Mouse (Mus musculus): ENCODE data around the gene Sox6.

Gene Sox6

GRCm38 (mm10) chr7:115984076-115984475 is 54.5 kb downstream of the Sox6 start:
- no peak for DNase-seq

GRCm38 (mm10) chr7:115979813-115980512 is 58.6 kb downstream of the Sox6 start:
- DNase-seq: no peak

DNA sequence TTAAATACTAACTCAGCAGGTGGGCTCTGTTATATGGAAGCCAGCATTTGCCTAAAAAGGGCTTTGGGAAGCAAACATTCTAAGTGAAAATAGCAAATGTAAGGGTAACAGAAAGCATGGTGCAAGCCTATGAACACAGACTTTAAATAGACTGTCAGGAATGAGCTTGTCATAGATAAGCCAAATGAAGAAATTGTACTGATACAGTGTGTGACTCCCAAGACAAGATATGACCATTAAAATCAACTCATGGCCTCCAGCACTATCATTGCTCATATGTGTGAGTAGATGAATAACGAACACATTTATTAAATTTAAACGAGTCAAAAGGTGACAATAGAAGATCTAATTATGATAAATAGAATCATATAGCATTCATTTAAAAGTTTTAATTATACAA is 64.1 kb downstream of the Sox6 start:
- DNase-seq: no peak

- no peak for DNase-seq
Measured at GRCm38 (mm10) chr7:115967186-115967585, 71.4 kb downstream of the Sox6 start.

GRCm38 (mm10) chr7:115966181-115966580 is 72.4 kb downstream of the Sox6 start:
- DNase-seq: peak; percentile 27 to 52

DNA sequence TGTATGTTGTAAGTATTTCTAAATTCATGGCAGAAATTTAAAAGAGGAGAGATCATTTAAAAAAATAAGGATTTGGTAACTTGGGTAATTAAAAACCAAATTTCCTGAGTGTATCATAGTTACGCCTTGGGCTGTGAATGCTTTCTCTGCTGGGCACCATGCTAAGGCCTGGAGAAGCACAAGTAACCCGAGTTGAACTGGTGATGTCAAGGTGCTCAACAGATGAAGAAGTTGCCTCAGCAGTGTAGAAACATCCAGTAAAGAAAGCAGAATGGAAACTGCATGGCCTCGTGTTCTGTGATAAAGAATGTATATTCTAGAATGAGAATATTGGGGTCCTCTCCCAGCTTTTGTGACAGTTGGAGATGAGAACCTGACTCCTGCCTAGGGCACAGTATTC is 85.5 kb downstream of the Sox6 start:
- DNase-seq: no peak

- DNase-seq: no peak
Measured at GRCm38 (mm10) chr7:115952235-115952634, 86.4 kb downstream of the Sox6 start.

GRCm38 (mm10) chr7:115951689-115952088 is 86.9 kb downstream of the Sox6 start:
- no peak for DNase-seq

DNA sequence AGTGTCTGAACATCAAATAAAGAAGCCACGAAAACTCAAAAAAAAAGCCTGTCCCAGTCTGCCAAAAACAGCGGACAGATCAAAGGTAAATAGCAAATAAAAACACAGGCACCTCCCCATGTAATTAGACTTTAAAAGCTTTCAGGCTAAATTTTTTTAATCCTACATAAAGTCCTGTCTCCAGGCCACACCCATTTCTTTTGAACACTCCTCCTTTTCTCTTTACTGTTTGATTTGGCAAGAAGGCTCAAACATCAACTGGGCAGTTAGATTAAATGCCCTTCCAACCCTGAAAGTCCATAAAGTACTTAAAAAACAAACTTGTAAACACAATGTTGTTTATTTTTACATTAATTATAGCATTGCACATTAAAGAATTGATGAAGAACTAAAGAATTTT is 90.7 kb downstream of the Sox6 start:
- no peak for DNase-seq

DNA sequence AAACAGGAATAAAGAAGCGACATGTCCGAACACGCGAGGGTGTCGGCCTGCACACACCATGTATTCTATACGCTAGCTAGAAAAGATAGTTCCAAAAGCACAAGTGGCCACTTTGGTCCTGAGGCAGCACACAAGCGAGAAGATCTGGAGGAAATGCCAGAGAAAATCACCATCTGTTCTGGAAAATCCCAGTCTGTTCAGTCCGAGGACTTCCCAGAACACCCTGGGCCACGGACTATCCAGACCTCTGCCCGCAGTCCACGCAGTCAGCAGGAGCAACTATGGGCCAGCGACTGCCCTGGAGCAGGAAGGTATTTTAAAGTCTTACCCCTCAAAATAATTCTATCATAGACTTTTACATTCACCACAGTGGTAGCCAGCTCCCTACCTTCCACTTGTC is 92.0 kb downstream of the Sox6 start:
- peak; percentile 48 to 61 for DNase-seq

- DNase-seq: no peak
Measured at GRCm38 (mm10) chr7:115945516-115945915, 93.1 kb downstream of the Sox6 start.

DNA sequence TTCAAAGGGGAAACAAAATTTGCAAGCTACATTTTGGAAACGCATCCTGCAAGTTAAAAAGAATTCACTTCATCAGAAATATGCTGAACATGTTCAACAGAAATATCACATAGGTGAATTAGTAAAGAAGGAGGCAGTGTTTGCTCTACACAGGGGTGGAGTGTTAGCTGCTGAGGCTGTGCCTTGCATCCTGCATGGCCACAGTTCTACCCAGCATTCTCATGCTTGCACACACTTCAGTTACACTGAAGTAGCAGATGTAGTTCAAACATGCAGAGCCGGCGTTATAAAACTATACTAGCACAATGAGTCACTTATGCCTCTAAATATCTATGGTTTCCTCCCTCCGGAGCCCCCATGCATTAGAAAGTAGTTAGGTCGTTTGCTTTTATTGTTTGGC is 94.3 kb downstream of the Sox6 start:
- DNase-seq: no peak

- no peak for DNase-seq
Measured at GRCm38 (mm10) chr7:115941766-115942165, 96.8 kb downstream of the Sox6 start.

GRCm38 (mm10) chr7:115939292-115939691 is 99.3 kb downstream of the Sox6 start:
- DNase-seq: no peak

- no peak for DNase-seq
Measured at GRCm38 (mm10) chr7:115936908-115937307, 101.7 kb downstream of the Sox6 start.

- no peak for DNase-seq
Measured at GRCm38 (mm10) chr7:115915338-115915737, 123.3 kb downstream of the Sox6 start.

- DNase-seq: no peak
Measured at GRCm38 (mm10) chr7:115910313-115910712, 128.3 kb downstream of the Sox6 start.

- DNase-seq: no peak
Measured at GRCm38 (mm10) chr7:115904798-115905207, 133.8 kb downstream of the Sox6 start.

DNA sequence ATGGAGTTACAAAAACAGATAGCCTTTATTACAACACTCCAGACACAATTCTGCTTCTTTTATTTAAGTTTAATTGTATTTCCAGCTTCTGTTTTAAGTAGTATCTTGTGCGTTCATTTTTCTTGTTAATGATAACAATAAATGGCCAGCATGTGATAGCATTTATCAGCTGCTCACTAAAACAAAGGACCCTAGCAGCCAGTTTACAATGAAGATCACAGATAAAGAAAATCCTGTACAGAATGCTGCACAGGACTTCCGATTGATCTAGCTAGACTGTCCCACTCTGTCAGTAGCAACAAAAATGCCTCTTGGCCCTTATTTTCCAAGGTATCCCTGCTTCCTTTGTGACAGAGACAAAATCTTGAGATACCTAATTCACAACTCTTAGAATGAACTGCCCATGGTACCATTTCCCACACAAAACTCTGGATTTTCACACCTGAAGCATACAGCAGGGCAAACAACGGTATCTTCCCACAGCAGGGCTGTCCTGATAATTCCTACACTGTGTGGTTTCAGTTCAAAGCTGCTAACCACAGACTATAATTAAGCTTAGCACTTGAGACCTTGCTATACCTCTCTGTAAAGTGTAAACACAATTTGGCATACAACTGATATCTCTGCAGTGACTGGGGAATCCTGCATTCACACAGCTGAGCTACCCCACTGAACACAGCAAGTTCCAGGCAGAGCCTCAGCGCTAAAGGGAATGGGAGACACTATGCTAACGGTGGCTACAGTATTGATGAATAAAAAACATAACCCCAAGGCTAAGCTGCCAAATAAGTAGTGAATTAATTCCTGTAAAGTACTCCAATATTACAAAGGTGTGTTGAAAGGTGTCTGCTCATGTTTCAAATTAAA is 134.4 kb downstream of the Sox6 start:
- no peak for DNase-seq

GRCm38 (mm10) chr7:115903368-115903767 is 135.2 kb downstream of the Sox6 start:
- no peak for DNase-seq

DNA sequence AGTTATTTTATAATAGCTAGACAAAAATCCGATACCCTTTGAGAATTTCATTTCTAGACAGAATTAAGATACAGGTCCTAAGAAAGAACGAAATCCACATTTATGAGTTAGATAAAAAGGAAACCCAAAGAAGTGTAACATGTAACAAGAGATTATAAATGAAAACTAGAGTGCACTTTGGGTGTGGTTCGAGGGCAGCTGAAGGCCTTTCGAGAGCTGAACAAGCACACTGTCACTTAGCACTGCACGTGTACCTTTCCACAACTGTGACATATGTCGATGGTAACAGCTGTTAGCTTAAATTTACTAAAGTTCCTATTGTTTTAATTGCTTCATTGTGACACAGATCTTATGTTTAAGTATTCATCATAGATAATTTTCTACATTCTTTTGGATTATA is 142.8 kb downstream of the Sox6 start:
- no peak for DNase-seq

- DNase-seq: no peak
Measured at GRCm38 (mm10) chr7:115895028-115895671, 143.4 kb downstream of the Sox6 start.

- DNase-seq: no peak
Measured at GRCm38 (mm10) chr7:115891482-115891881, 147.1 kb downstream of the Sox6 start.

DNA sequence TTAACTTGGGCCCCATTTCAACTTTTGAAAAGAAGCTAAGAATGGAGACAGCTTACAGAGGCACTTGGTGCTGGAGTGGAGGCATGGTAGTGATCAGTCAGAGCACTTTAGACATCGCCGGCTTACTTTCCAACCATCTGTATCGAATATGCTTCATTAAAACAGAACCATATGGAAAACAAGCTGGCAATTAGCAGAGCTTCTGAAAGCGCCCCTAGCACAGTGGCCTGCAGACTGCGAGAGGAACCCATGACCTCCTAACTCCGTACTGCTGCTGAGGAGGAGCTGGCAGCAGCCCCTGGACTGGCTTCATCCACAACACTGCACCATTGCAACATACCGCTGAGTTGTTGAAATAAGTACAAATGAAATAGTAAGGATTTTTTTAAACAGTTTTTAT is 148.7 kb downstream of the Sox6 start:
- DNase-seq: no peak

Measured in cerebellum, postnatal 25 days (tissue).